Mouse (Mus musculus) liver, embryonic 11.5 days (tissue): ENCODE results near the gene Rin1. TPM values are rescaled to one million over a fixed set of nuclear protein-coding genes. Genes with fewer than 3 reads are reported as not detected.

Experiments
- ATAC-seq: fragments of 200-750 bp; cut with Nextera tagmentation; replicated peaks from 2 replicates; pipeline ENCODE4 v1.8.0; 2017; ENCODE audit warnings: moderate number of reproducible peaks, mild to moderate bottlenecking, moderate TSS enrichment, moderate library complexity; ENCODE audit not compliant: low FRiP score
- DNase-seq: peaks from one replicate; pipeline ENCODE4 v3.0.0-alpha.2; 2017; ENCODE audit warnings: low spot score
- H3K27ac ChIP-seq: fragments of 300-500 bp; sonication (generic); 2 replicates; pipeline ENCODE4 v1.5.1; 2014; ENCODE audit warnings: mild to moderate bottlenecking, low read depth, low read length, control low read depth
- H3K27me3 ChIP-seq: fragments of 300-500 bp; sonication (generic); replicated peaks from 2 replicates; pipeline ENCODE4 v1.6.1; 2014; ENCODE audit warnings: low read length, mixed read lengths; ENCODE audit not compliant: control insufficient read depth, insufficient read depth
- H3K36me3 ChIP-seq: fragments of 300-500 bp; sonication (generic); 2 replicates; pipeline ENCODE4 v1.6.1; 2014; ENCODE audit warnings: mild to moderate bottlenecking, low read length, moderate library complexity, mixed read lengths; ENCODE audit not compliant: control insufficient read depth, insufficient read depth
- H3K4me1 ChIP-seq: fragments of 300-500 bp; sonication (generic); replicated peaks from 2 replicates; pipeline ENCODE4 v1.6.1; 2014; ENCODE audit warnings: low read length, mixed read lengths; ENCODE audit not compliant: control insufficient read depth, insufficient read depth
- H3K4me2 ChIP-seq: fragments of 300-500 bp; sonication (generic); 2 replicates; pipeline ENCODE4 v1.6.1; 2014; ENCODE audit warnings: mild to moderate bottlenecking, control low read depth, moderate library complexity
- H3K4me3 ChIP-seq: fragments of 300-500 bp; sonication (generic); 2 replicates; pipeline ENCODE4 v1.5.1; 2014; ENCODE audit warnings: low read depth, low read length, control low read depth
- H3K9ac ChIP-seq: fragments of 300-500 bp; sonication (generic); 2 replicates; pipeline ENCODE4 v1.6.1; 2014; ENCODE audit warnings: low read depth, low read length, control low read depth
- H3K9me3 ChIP-seq: fragments of 300-500 bp; sonication (generic); 2 replicates; pipeline ENCODE4 v1.6.1; 2016; ENCODE audit warnings: low read length, inconsistent platforms, mixed read lengths; ENCODE audit not compliant: control insufficient read depth
- WGBS: fragments of 180-500 bp; shearing (Covaris S2); extraction: QIAGEN DNeasy Blood & Tissue Kit; methylation state at CpG from one replicate; pipeline ENCODE4 v1.1.7; 2014; 5-methylcytosine and 5-hydroxymethylcytosine counted together
- polyA plus RNA-seq: library from polyadenylated mRNA; unstranded; fragments of >200 nt; fragmentation: Nextera tagmentation; extraction: Ambion mirVana; gene quantifications from 2 replicates; pipeline ENCODE4 v1.2.1, GENCODE M21; 2014

The Rin1 gene
- polyA plus RNA-seq, 1 experiment from 2014 or later, result 1.4 TPM

- no peak overlapping the region for H3K9ac ChIP-seq
- no peaks in the 10 kb centered on the region for H3K27me3 ChIP-seq
- H3K27ac ChIP-seq, result no peak overlapping the region
- H3K9me3 ChIP-seq, result no peaks in the 10 kb centered on the region
- no peak overlapping the region for H3K4me3 ChIP-seq
- DNase-seq, result no peak
- no peak overlapping the region for H3K4me2 ChIP-seq
- WGBS, result 82% methylated on average over 4 of the region's 4 CpGs
- H3K36me3 ChIP-seq, result no peaks in the 10 kb centered on the region
- H3K4me1 ChIP-seq, result no peaks in the 10 kb centered on the region
- ATAC-seq, result no peak
Observed at GRCm38 (mm10) chr19:5017611-5018010, 32.7 kb upstream of the Rin1 start.

- no peaks in the 10 kb centered on the region for H3K9me3 ChIP-seq
- no peak for DNase-seq
- ATAC-seq, result no peak
- no peaks in the 10 kb centered on the region for H3K36me3 ChIP-seq
- H3K4me2 ChIP-seq, result no peak overlapping the region
- no peaks in the 10 kb centered on the region for H3K4me1 ChIP-seq
- H3K27ac ChIP-seq, result no peak overlapping the region
- 87% methylated on average over 3 of the region's 3 CpGs for WGBS
- no peaks in the 10 kb centered on the region for H3K27me3 ChIP-seq
- H3K9ac ChIP-seq, result no peak overlapping the region
- H3K4me3 ChIP-seq, result no peak overlapping the region
Observed at GRCm38 (mm10) chr19:5018191-5018590, 32.1 kb upstream of the Rin1 start.

GRCm38 (mm10) chr19:5021416-5021815 lies 28.9 kb upstream of the Rin1 start:
- no peaks in the 10 kb centered on the region for H3K9me3 ChIP-seq
- no peaks in the 10 kb centered on the region for H3K27me3 ChIP-seq
- H3K4me2 ChIP-seq, result no peak overlapping the region
- DNase-seq (no peak), ATAC-seq (no peak)
- no peaks in the 10 kb centered on the region; the same call in 1 of the 2 replicates for H3K36me3 ChIP-seq
- WGBS, result 77% methylated on average over 2 of the region's 2 CpGs
- no peak overlapping the region for H3K4me3 ChIP-seq
- peaks cover 4% of the 10 kb centered on the region; the same call in 1 of the 2 replicates for H3K4me1 ChIP-seq
- no peak overlapping the region for H3K27ac ChIP-seq
- no peak overlapping the region for H3K9ac ChIP-seq

GRCm38 (mm10) chr19:5023621-5024479 lies 26.4 kb upstream of the Rin1 start, which contains the start of gene Slc29a2:
TSS of gene Slc29a2 (plus strand) at chr19:5023860.
- under 1% methylated on average over 62 of the region's 62 CpGs for WGBS
- Histone ChIP-seq H3K4me2 (peak within 1 kb of the TSS; percentile 88), H3K9me3 (no peaks in the 10 kb centered on the region), H3K4me1 (peaks cover 4% of the 10 kb centered on the region; the same call in 1 of the 2 replicates), H3K27me3 (no peaks in the 10 kb centered on the region), H3K36me3 (no peaks in the 10 kb centered on the region; the same call in 1 of the 2 replicates), H3K9ac (peak within 1 kb of the TSS; percentile 70), H3K4me3 (peak within 1 kb of the TSS; percentile 72), H3K27ac (peak within 1 kb of the TSS; percentile 72)
- DNase-seq (peak; percentile 92), ATAC-seq (peak; percentile 94)

- no peaks in the 10 kb centered on the region for H3K27me3 ChIP-seq
- no peak overlapping the region for H3K9ac ChIP-seq
- no peak overlapping the region for H3K4me3 ChIP-seq
- no peak overlapping the region for H3K4me2 ChIP-seq
- 83% methylated on average over 8 of the region's 8 CpGs for WGBS
- no peaks in the 10 kb centered on the region for H3K9me3 ChIP-seq
- peaks cover 3% of the 10 kb centered on the region; the same call in 1 of the 2 replicates for H3K36me3 ChIP-seq
- ATAC-seq (no peak), DNase-seq (no peak)
- H3K27ac ChIP-seq, result no peak overlapping the region
- peaks cover 4% of the 10 kb centered on the region; the same call in 1 of the 2 replicates for H3K4me1 ChIP-seq
Observed at GRCm38 (mm10) chr19:5026111-5026510, 24.2 kb upstream of the Rin1 start.

GRCm38 (mm10) chr19:5032686-5033085 lies 17.6 kb upstream of the Rin1 start:
- no peak for ATAC-seq
- no peak overlapping the region for H3K4me3 ChIP-seq
- peaks cover 6% of the 10 kb centered on the region; the same call in 1 of the 2 replicates for H3K36me3 ChIP-seq
- H3K4me2 ChIP-seq, result no peak overlapping the region
- no peak for DNase-seq
- no peak overlapping the region for H3K9ac ChIP-seq
- WGBS, result 78% methylated on average over 3 of the region's 3 CpGs
- H3K27ac ChIP-seq, result no peak overlapping the region
- H3K9me3 ChIP-seq, result no peaks in the 10 kb centered on the region
- no peaks in the 10 kb centered on the region for H3K27me3 ChIP-seq
- H3K4me1 ChIP-seq, result peaks cover 3% of the 10 kb centered on the region; the same call in 1 of the 2 replicates

- Histone ChIP-seq H3K4me1 (peaks cover 22% of the 10 kb centered on the region), H3K9me3 (no peaks in the 10 kb centered on the region), H3K4me2 (no peak overlapping the region), H3K27ac (no peak overlapping the region), H3K36me3 (no peaks in the 10 kb centered on the region), H3K4me3 (no peak overlapping the region), H3K9ac (no peak overlapping the region), H3K27me3 (no peaks in the 10 kb centered on the region)
- 65% methylated on average over 4 of the region's 4 CpGs for WGBS
- DNase-seq (no peak), ATAC-seq (no peak)
Observed at GRCm38 (mm10) chr19:5036577-5036976, 13.7 kb upstream of the Rin1 start.

GRCm38 (mm10) chr19:5037678-5038571 lies 12.4 kb upstream of the Rin1 start:
- Histone ChIP-seq H3K27ac (peak overlapping the region; percentile 28; the same call in 1 of the 2 replicates), H3K36me3 (no peaks in the 10 kb centered on the region), H3K4me2 (peak overlapping the region; percentile 94), H3K9ac (peak overlapping the region; percentile 73), H3K27me3 (no peaks in the 10 kb centered on the region), H3K4me3 (peak overlapping the region; percentile 92), H3K4me1 (peaks cover 28% of the 10 kb centered on the region), H3K9me3 (no peaks in the 10 kb centered on the region)
- WGBS, result 4% methylated on average over 32 of the region's 32 CpGs
- peak; percentile 38 for ATAC-seq
- peak; percentile 86 for DNase-seq
